Mouse (Mus musculus): ENCODE measurements at regions not wholly inside any gene's neighbourhood (a gene's known extent, or its start where the extent isn't known, plus 50 kb on each side); places are given as distances from the start of the nearest gene placed in this dataset.

- in situ Hi-C loops (cut with MboI; ENCODE audit: unreplicated experiment in 2 of 2): no loop called here
Observed at GRCm38 (mm10) chr2:74463407-74463806, 115.8 kb downstream of the Lnpk start.

- in situ Hi-C loops (cut with MboI; ENCODE audit: unreplicated experiment in 2 of 2): no loop called here
Observed at GRCm38 (mm10) chr2:74461211-74461844, 117.9 kb downstream of the Lnpk start.

- in situ Hi-C loops (cut with MboI; ENCODE audit: unreplicated experiment in 2 of 2): no loop called here
Observed at GRCm38 (mm10) chr2:74454431-74454830, 124.8 kb downstream of the Lnpk start.

- in situ Hi-C loops (cut with MboI; ENCODE audit: unreplicated experiment in 2 of 2): no loop called here
Observed at GRCm38 (mm10) chr2:74452679-74453078, 126.6 kb downstream of the Lnpk start.

- in situ Hi-C loops (cut with MboI; ENCODE audit: unreplicated experiment in 2 of 2): no loop called here
Observed at GRCm38 (mm10) chr2:74451578-74451977, 127.7 kb downstream of the Lnpk start.

GRCm38 (mm10) chr2:74451038-74451437 lies 128.2 kb downstream of the Lnpk start:
- in situ Hi-C loops (cut with MboI; ENCODE audit: unreplicated experiment in 2 of 2): no loop called here

GRCm38 (mm10) chr2:74450064-74450765 lies 129.0 kb downstream of the Lnpk start:
- in situ Hi-C loops (cut with MboI; ENCODE audit: unreplicated experiment in 2 of 2): no loop called here

GRCm38 (mm10) chr2:74435184-74435911 lies 143.9 kb downstream of the Lnpk start:
- in situ Hi-C loops (cut with MboI; ENCODE audit: unreplicated experiment in 2 of 2): no loop called here

GRCm38 (mm10) chr2:74426746-74427145 lies 152.5 kb downstream of the Lnpk start:
- in situ Hi-C loops (cut with MboI; ENCODE audit: unreplicated experiment in 2 of 2): no loop called here

GRCm38 (mm10) chr2:74424726-74425125 lies 154.5 kb downstream of the Lnpk start:
- in situ Hi-C loops (cut with MboI; ENCODE audit: unreplicated experiment in 2 of 2): no loop called here

GRCm38 (mm10) chr2:74416097-74416496 lies 163.1 kb downstream of the Lnpk start:
- in situ Hi-C loops (cut with MboI; ENCODE audit: unreplicated experiment in 2 of 2): no loop called here

GRCm38 (mm10) chr2:74414721-74415120 lies 164.5 kb downstream of the Lnpk start:
- in situ Hi-C loops (cut with MboI; ENCODE audit: unreplicated experiment in 2 of 2): no loop called here

GRCm38 (mm10) chr2:74409856-74410404 lies 169.3 kb downstream of the Lnpk start:
- in situ Hi-C loops (cut with MboI; ENCODE audit: unreplicated experiment in 2 of 2): no loop called here

- in situ Hi-C loops (cut with MboI; ENCODE audit: unreplicated experiment in 2 of 2): no loop called here
Observed at GRCm38 (mm10) chr2:74404493-74404892, 174.7 kb downstream of the Lnpk start.

- in situ Hi-C loops (cut with MboI; ENCODE audit: unreplicated experiment in 2 of 2): no loop called here
Observed at GRCm38 (mm10) chr2:74391064-74391463, 188.2 kb downstream of the Lnpk start.

GRCm38 (mm10) chr2:74388078-74388477 lies 191.2 kb downstream of the Lnpk start:
- in situ Hi-C loops (cut with MboI; ENCODE audit: unreplicated experiment in 2 of 2): no loop called here

GRCm38 (mm10) chr2:74384918-74385317 lies 194.3 kb downstream of the Lnpk start:
- in situ Hi-C loops (cut with MboI; ENCODE audit: unreplicated experiment in 2 of 2): no loop called here

GRCm38 (mm10) chr2:74380574-74381287 lies 198.5 kb downstream of the Lnpk start:
- in situ Hi-C loops (cut with MboI; ENCODE audit: unreplicated experiment in 2 of 2): no loop called here

GRCm38 (mm10) chr2:74378709-74379108 lies 200.5 kb downstream of the Lnpk start:
- in situ Hi-C loops (cut with MboI; ENCODE audit: unreplicated experiment in 2 of 2): no loop called here

GRCm38 (mm10) chr2:74373938-74374337 lies 205.3 kb downstream of the Lnpk start:
- in situ Hi-C loops (cut with MboI; ENCODE audit: unreplicated experiment in 2 of 2): no loop called here

- in situ Hi-C loops (cut with MboI; ENCODE audit: unreplicated experiment in 2 of 2): no loop called here
Observed at GRCm38 (mm10) chr2:74373056-74373455, 206.2 kb downstream of the Lnpk start.

All from v-Abl transformed pro-B cells (cell line).